Mouse (Mus musculus) embryonic facial prominence, embryonic 12.5 days (tissue): ENCODE data around the gene Ctsz. TPM values are rescaled to one million over a fixed set of nuclear protein-coding genes. Genes with fewer than 3 reads are reported as not detected.

Experiments used
- ATAC-seq: fragments of 200-750 bp; cut with Nextera tagmentation; 2 replicates; pipeline ENCODE4 v1.8.0; 2017; ENCODE audit not compliant: insufficient number of reproducible peaks, insufficient read depth, low FRiP score, low TSS enrichment
- H3K27ac ChIP-seq: fragments of 300-500 bp; sonication (generic); 2 replicates; pipeline ENCODE4 v1.5.1; 2016; ENCODE audit warnings: mild to moderate bottlenecking
- H3K27me3 ChIP-seq: fragments of 300-500 bp; sonication (generic); 2 replicates; pipeline ENCODE4 v1.6.1; 2016; ENCODE audit warnings: mild to moderate bottlenecking, moderate library complexity
- H3K36me3 ChIP-seq: fragments of 300-500 bp; sonication (generic); 2 replicates; pipeline ENCODE4 v1.6.1; 2016; ENCODE audit warnings: mild to moderate bottlenecking
- H3K4me1 ChIP-seq: fragments of 300-500 bp; sonication (generic); 2 replicates; pipeline ENCODE4 v1.6.1; 2016
- H3K4me2 ChIP-seq: fragments of 300-500 bp; sonication (generic); replicated peaks from 2 replicates; pipeline ENCODE4 v1.6.1; 2016; ENCODE audit warnings: mild to moderate bottlenecking, moderate library complexity
- H3K4me3 ChIP-seq: fragments of 300-500 bp; sonication (generic); 2 replicates; pipeline ENCODE4 v1.5.1; 2016; ENCODE audit warnings: mild to moderate bottlenecking
- H3K9ac ChIP-seq: fragments of 300-500 bp; sonication (generic); 2 replicates; pipeline ENCODE4 v1.6.1; 2016; ENCODE audit warnings: mild to moderate bottlenecking, moderate library complexity
- H3K9me3 ChIP-seq: fragments of 300-500 bp; sonication (generic); 2 replicates; pipeline ENCODE4 v1.6.1; 2016; ENCODE audit warnings: mild to moderate bottlenecking, moderate library complexity
- WGBS: fragments of 180-500 bp; shearing (Covaris S2); methylation state at CpG from one replicate; pipeline ENCODE4 v1.1.7; 2016; 5-methylcytosine and 5-hydroxymethylcytosine counted together
- polyA plus RNA-seq: library from polyadenylated mRNA; unstranded; fragments of >200 nt; fragmentation: Nextera tagmentation; extraction: Ambion mirVana; gene quantifications from 2 replicates; pipeline ENCODE4 v1.2.1, GENCODE M21; 2016

Ctsz gene
- polyA plus RNA-seq, 1 experiment from 2014 or later: 115 TPM

GRCm38 (mm10) chr2:174381021-174381420, 57.8 kb downstream of the Ctsz start:
- no peaks in the 10 kb centered on the region for H3K27me3 ChIP-seq
- WGBS: 76% methylated on average over 9 of the region's 9 CpGs
- no peak for ATAC-seq
- H3K36me3 ChIP-seq: no peaks in the 10 kb centered on the region
- H3K9me3 ChIP-seq: no peaks in the 10 kb centered on the region
- H3K4me3 ChIP-seq: no peak overlapping the region
- H3K9ac ChIP-seq: no peak overlapping the region
- H3K4me2 ChIP-seq: no peak overlapping the region
- H3K4me1 ChIP-seq: no peaks in the 10 kb centered on the region
- no peak overlapping the region for H3K27ac ChIP-seq

Other genes starting within 250 kb of the Ctsz start
- 1,926 and 2,042 TPM in 2 replicates for gene Gnas, start 154.7 kb downstream of the Ctsz start, polyA plus RNA-seq
- gene Gm20721, start 92.3 kb downstream of the Ctsz start, polyA plus RNA-seq: 17.3 and 19.9 TPM in 2 replicates
- gene Nelfcd, start 23.2 kb downstream of the Ctsz start, polyA plus RNA-seq: 177 and 179 TPM in 2 replicates
- 4.0 and 4.4 TPM in 2 replicates for gene Tubb1, start 11.7 kb upstream of the Ctsz start, polyA plus RNA-seq
- gene Atp5e, start 25.1 kb upstream of the Ctsz start, polyA plus RNA-seq: 828 TPM in 2 replicates
- 101 and 105 TPM in 2 replicates for gene Prelid3b, start 34.0 kb upstream of the Ctsz start, polyA plus RNA-seq
- not detected in 2 replicates for gene Zfp831, start 204.5 kb upstream of the Ctsz start, polyA plus RNA-seq